Mouse (Mus musculus) frontal cortex, postnatal 14 days (tissue): ENCODE measurements around the gene Sacm1l.

Source experiments
- DNase-seq, 2 experiments: peaks; one replicate each; pipeline ENCODE4 v3.0.0; 2022; ENCODE audit warnings: low spot score in 2 of 2

Gene Sacm1l

DNA sequence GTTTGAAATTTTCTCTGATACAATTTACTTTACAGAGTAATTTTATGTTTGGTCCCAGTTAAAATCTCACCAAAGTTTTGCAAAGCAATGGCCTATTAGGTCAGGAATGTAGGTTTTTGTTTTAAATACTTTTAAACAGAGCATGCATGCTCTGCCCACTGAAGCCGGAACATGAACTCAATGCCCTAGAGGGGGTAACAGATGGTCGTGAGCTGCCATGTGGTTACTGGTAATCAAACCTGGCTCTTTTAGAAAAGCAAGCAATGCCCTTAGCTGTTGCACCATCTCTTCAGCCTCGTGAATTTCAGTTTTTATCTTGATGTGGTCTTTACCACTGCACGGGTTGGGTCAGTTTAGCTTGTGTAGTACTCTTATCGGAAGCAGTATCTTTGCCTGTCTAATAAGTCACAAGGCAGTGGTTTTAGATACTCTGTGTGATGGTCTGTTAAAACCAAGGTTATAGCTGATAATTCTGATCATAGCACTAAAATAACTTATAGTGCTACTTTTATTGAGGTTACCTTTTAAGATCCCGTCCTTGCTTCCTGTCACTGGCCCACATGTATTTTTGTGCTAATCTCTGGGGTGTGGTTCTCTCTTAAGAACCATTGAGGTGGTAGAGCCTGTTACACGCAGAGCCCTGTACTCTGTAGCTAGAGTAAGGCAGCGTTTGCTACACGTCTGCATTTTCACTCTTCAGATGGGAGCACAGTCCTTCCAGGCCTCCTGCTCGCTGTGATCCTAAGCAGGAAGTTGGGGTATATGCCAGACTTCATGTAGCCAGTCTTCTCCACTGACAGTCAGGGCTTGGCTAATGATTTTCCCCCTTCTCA lies 48.0 kb downstream of the Sacm1l start:
- no peak for DNase-seq

- no peak for DNase-seq
Measured at GRCm38 (mm10) chr9:123589240-123589910, 59.8 kb downstream of the Sacm1l start.

- DNase-seq: no peak
Measured at GRCm38 (mm10) chr9:123595194-123595593, 65.6 kb downstream of the Sacm1l start.

DNA sequence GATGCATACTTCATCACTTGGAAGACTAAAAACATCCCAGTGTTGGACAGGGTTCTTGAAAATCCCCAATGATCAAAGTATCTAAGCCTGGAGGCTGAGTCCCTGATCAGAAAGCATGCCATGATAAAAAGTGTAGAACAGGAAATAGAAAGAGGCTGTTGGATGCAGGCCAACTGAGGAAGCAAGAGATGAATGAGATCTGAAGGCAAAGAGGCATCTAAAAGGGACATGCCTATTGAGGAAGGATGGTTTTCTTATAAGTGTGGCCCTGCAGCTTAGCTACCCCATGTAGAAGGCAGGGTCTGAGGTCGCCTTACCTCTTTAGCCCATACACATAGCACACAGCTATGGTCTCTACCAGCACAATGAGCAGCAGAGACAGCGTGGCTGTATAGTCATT lies 67.4 kb downstream of the Sacm1l start:
- no peak for DNase-seq

GRCm38 (mm10) chr9:123597376-123597775 lies 67.8 kb downstream of the Sacm1l start:
- no peak for DNase-seq

GRCm38 (mm10) chr9:123601529-123601928 lies 72.0 kb downstream of the Sacm1l start:
- no peak for DNase-seq

GRCm38 (mm10) chr9:123620311-123621098 lies 90.9 kb downstream of the Sacm1l start:
- no peak for DNase-seq

DNA sequence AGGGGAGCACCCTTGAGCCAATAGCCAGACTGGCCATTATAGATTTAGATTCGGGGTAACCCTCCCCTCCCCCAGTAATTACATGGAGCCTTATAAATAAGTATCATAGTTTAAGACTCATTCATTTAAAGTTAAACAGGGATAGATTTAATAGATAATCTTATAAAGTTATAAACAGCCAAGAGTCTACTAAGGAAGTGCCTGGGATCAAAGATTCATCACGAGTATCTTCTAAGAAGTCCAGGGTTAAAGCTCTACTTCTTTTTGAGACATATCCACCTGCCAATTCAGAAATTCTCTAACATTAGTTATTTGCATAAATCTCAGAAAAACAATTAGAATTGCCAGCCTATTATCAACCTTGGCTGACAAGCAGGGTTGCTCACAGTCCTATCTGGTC lies 95.2 kb downstream of the Sacm1l start:
- no peak for DNase-seq

DNA sequence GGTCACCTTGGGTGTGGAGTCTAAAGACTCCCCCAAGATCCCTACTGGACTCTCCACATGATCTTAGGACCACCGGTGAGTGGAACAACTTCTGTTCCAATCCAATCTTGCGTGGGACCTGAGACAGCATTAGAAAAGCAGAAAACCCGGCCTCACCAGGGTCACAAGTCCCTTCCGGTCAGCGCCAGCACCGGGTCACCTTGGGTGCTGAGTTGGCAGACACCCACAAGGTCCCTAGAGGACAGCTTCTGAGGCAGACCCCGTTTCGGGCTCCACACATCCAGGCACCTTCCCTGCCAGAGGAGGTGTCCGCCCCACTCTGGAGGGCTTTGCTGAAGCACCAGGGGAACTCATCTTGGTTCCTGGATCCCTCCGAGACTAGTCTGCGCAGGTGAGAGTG lies 96.3 kb downstream of the Sacm1l start:
- no peak for DNase-seq

GRCm38 (mm10) chr9:123631666-123632065 lies 102.1 kb downstream of the Sacm1l start:
- no peak for DNase-seq

DNA sequence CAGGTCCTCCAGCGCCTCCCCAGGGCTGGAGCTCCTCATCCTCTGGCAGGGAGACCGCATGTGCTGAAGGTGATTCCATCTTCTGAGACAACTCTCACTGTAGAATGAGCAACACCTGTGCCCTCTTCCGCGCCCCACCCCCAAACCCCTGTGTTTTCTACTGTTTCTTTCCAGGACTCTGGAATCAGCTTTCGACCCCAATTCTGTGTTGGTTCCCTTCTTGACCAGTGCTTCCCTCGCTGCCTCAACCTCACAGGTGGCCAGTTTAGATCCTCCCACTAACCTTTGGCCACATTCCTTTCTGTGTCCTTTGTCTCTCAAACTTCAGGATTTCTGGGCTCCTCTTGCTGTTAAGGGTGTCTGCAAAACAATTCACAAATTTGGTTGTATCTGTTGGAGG lies 102.7 kb downstream of the Sacm1l start, which contains the start of gene Slc6a20b:
Slc6a20b (minus strand) TSS at position 285 of the 400 bp plus-strand sequence.
- DNase-seq: no peak

GRCm38 (mm10) chr9:123632993-123633392 lies 103.4 kb downstream of the Sacm1l start:
- no peak for DNase-seq

- DNase-seq: no peak
Measured at GRCm38 (mm10) chr9:123636771-123637170, 107.2 kb downstream of the Sacm1l start.

DNA sequence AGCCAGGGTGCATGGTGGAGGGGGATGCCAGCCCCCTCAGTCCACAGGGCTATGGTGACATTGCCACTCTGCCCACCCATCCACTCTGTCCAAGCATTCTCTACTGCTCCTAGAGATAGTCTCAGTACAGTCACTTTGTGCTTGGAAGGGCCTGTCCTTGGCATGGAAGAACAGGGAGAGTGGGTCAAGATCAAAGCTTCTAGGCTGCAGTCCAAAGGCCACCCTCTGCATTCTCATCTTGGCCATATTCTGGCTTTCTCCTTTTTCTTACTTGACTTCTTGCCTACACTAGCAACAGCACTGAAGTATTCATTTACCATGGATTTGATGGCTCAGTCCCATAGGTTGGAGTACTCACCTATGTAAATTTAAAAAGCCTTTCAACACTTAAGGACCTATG lies 108.7 kb downstream of the Sacm1l start:
- no peak for DNase-seq

GRCm38 (mm10) chr9:123638668-123639089 lies 109.1 kb downstream of the Sacm1l start:
- no peak for DNase-seq

DNA sequence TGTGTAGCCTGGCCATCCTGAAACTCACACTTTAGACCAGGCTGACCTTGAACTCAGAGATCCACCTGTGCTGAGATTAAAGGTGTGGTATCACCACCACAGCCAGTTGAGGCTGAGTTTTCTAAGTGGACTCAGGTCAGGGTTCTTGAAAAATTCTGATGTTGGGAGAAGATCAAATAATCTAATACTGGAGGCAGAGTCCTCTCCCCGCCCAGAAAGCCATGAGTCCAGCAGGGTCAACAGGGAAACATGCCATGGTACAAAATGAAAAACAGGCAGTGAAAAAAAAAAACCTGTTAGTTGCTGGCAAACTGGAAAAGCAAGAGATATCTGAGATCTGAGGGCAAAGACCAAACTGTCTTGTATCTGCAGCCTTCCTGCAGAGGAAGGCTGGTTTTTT lies 110.5 kb downstream of the Sacm1l start:
- no peak for DNase-seq
